Comparison of ENCODE assay signal across 14 mouse cellular contexts in genomic region chr2:35702001-35702400, GRCm38 (mm10).
A peak's percentile ranks its signal among the peaks of the same experiment; 100 is the strongest.
DNase-seq lines count a peak whose midpoint lies in the region; ATAC-seq and TF ChIP-seq lines count a peak whose summit lies in the region.
"Had no signal": no experiment of that assay in that cellular context is flagged by ENCODE, and none has a peak within 500 bp of the region (broad histone marks: within the 10 kb centered on the region; RNA-seq: fewer than 3 reads in every experiment).

No protein-coding gene starts in this region.

- H3K9ac ChIP-seq in forebrain, embryonic 14.5 days (ENCODE audit: low read length) = no peak overlapping the region
- H3K9ac ChIP-seq in forebrain, embryonic 16.5 days (replicated peaks; ENCODE audit: low read depth, low read length) = no peak overlapping the region
- H3K9ac ChIP-seq in hindbrain, embryonic 14.5 days = no peak overlapping the region

- TF ChIP-seq CTCF in lung, adult 2 months (IDR thresholded peaks at IDR 0.05; ENCODE audit: insufficient read depth, low read length) = no peak

- WGBS in forebrain, embryonic 14.5 days = 81% methylated on average over 7 of the region's 7 CpGs
- WGBS in forebrain, embryonic 16.5 days = 79% methylated on average over 7 of the region's 7 CpGs
- 66% methylated on average over 7 of the region's 7 CpGs for WGBS in lung, adult 2 months
- WGBS in hindbrain, embryonic 14.5 days = 89% methylated on average over 7 of the region's 7 CpGs

- no peak for ATAC-seq in forebrain, embryonic 14.5 days
- no peak for ATAC-seq in forebrain, embryonic 16.5 days
- no peak for ATAC-seq in hindbrain, embryonic 14.5 days (ENCODE audit: low FRiP score)
- ATAC-seq: lung, postnatal 0 days had no signal

- H3K4me2 ChIP-seq in forebrain, embryonic 14.5 days (ENCODE audit: low read length) = no peak overlapping the region
- H3K4me2 ChIP-seq in forebrain, embryonic 16.5 days (ENCODE audit: low read length) = no peak overlapping the region
- no peak overlapping the region for H3K4me2 ChIP-seq in hindbrain, embryonic 14.5 days (replicated peaks)

- H3K4me1 ChIP-seq in forebrain, embryonic 14.5 days (ENCODE audit: control insufficient read depth, insufficient read depth, low read length) = peaks cover 15% of the 10 kb centered on the region
- peaks cover 16% of the 10 kb centered on the region for H3K4me1 ChIP-seq in forebrain, embryonic 16.5 days (replicated peaks; ENCODE audit: control insufficient read depth, insufficient read depth, low read length)
- H3K4me1 ChIP-seq in lung, adult 2 months (ENCODE audit: control insufficient read depth, insufficient read depth, low read length) = peaks cover 31% of the 10 kb centered on the region
- peaks cover 82% of the 10 kb centered on the region for H3K4me1 ChIP-seq in brown adipose tissue, adult 24 weeks (ENCODE audit: control insufficient read depth, insufficient read depth, insufficient read length, low read length)
- peaks cover 16% of the 10 kb centered on the region; the same call in 1 of the 2 replicates for H3K4me1 ChIP-seq in hindbrain, embryonic 14.5 days (replicated peaks; ENCODE audit: control insufficient read depth, insufficient read depth, low read length)

- no peak overlapping the region for H3K4me3 ChIP-seq in forebrain, embryonic 14.5 days (ENCODE audit: low read depth, low read length)
- no peak overlapping the region for H3K4me3 ChIP-seq in forebrain, embryonic 16.5 days (replicated peaks; ENCODE audit: low read length)
- no peak overlapping the region for H3K4me3 ChIP-seq in lung, adult 2 months (replicated peaks; ENCODE audit: extremely low read depth, low read depth, low read length)
- H3K4me3 ChIP-seq in brown adipose tissue, adult 24 weeks (ENCODE audit: insufficient read depth, low read depth, low read length) = no peak overlapping the region
- no peak overlapping the region for H3K4me3 ChIP-seq in hindbrain, embryonic 14.5 days (replicated peaks; ENCODE audit: low read length)

- H3K27me3 ChIP-seq in forebrain, embryonic 14.5 days (replicated peaks; ENCODE audit: control insufficient read depth, insufficient read depth, low read length) = no peaks in the 10 kb centered on the region
- no peaks in the 10 kb centered on the region for H3K27me3 ChIP-seq in forebrain, embryonic 16.5 days (replicated peaks; ENCODE audit: control insufficient read depth, insufficient read depth, low read length)
- no peaks in the 10 kb centered on the region for H3K27me3 ChIP-seq in hindbrain, embryonic 14.5 days (ENCODE audit: control insufficient read depth, insufficient read depth, low read length)

- H3K36me3 ChIP-seq in forebrain, embryonic 14.5 days (ENCODE audit: control insufficient read depth, insufficient read depth, low read length) = no peaks in the 10 kb centered on the region
- no peaks in the 10 kb centered on the region for H3K36me3 ChIP-seq in forebrain, embryonic 16.5 days (ENCODE audit: control insufficient read depth, insufficient read depth)
- no peaks in the 10 kb centered on the region for H3K36me3 ChIP-seq in hindbrain, embryonic 14.5 days (replicated peaks; ENCODE audit: control insufficient read depth, insufficient read depth)
- H3K36me3 ChIP-seq: G1E had no signal

- 0 out of 2 replicates have a peak, but pooled peaks have one; percentile 7 for TF ChIP-seq POLR2A in lung, adult 2 months (IDR thresholded peaks at IDR 0.05; ENCODE audit: borderline replicate concordance, extremely low read depth, low read depth, low read length)

- no peak for DNase-seq in forebrain, embryonic 14.5 days (ENCODE audit: low spot score)
- DNase-seq in lung, adult 2 months = no peak
- DNase-seq in lung, postnatal 4 days = no peak
- no peak for DNase-seq in hindbrain, embryonic 14.5 days (ENCODE audit: low spot score)
- no peak for DNase-seq in spleen, adult 12 weeks (ENCODE audit: low spot score)
- no peak for DNase-seq in cerebellum, postnatal 14 days
- DNase-seq: adrenal gland, postnatal 36 days; cerebellum, adult 18-20 months; kidney, adult 9 months; right cerebral cortex, adult 18-20 months had no signal

- 0 out of 2 replicates have a peak overlapping the region, but pooled peaks have one; percentile 2 for H3K27ac ChIP-seq in forebrain, embryonic 14.5 days (ENCODE audit: low read depth, low read length)
- H3K27ac ChIP-seq in forebrain, embryonic 16.5 days (ENCODE audit: low read length) = no peak overlapping the region
- peak overlapping the region; percentile 47 for H3K27ac ChIP-seq in brown adipose tissue, adult 24 weeks (replicated peaks; ENCODE audit: low read depth, low read length)
- peak overlapping the region; percentile 17; the same call in 1 of the 2 replicates for H3K27ac ChIP-seq in hindbrain, embryonic 14.5 days

- H3K9me3 ChIP-seq in forebrain, embryonic 14.5 days (replicated peaks; ENCODE audit: control insufficient read depth, low read length) = no peaks in the 10 kb centered on the region
- H3K9me3 ChIP-seq in forebrain, embryonic 16.5 days (ENCODE audit: control insufficient read depth, low read length) = no peaks in the 10 kb centered on the region
- H3K9me3 ChIP-seq in hindbrain, embryonic 14.5 days (ENCODE audit: control insufficient read depth, low read length) = no peaks in the 10 kb centered on the region
- H3K9me3 ChIP-seq: G1E had no signal
